Mouse (Mus musculus) testis, adult 2 months (tissue): ENCODE results near the gene Rims1.

Experiments used
- CTCF ChIP-seq: fragments of 200-500 bp; IDR thresholded peaks from 2 replicates; pipeline ENCODE4 v1.5.1; 2012; ENCODE audit warnings: low read depth, mild to moderate bottlenecking, inconsistent platforms, low read length, moderate library complexity; ENCODE audit not compliant: control insufficient read depth, insufficient read depth, insufficient replicate concordance
- POLR2A ChIP-seq: fragments of 200-500 bp; IDR thresholded peaks from 2 replicates; pipeline ENCODE4 v1.6.1; 2012; ENCODE audit warnings: low read depth, mild to moderate bottlenecking, inconsistent platforms, low read length, moderate library complexity; ENCODE audit not compliant: control insufficient read depth

- TF ChIP-seq POLR2A: no peak
- TF ChIP-seq CTCF: no peak
Observed at GRCm38 (mm10) chr1:22640568-22640967, 165.2 kb downstream of the Rims1 start.
